Mouse (Mus musculus): ENCODE data around the gene Spem2. TPM values are rescaled to one million over a fixed set of nuclear protein-coding genes. Genes with fewer than 3 reads are reported as not detected.

Gene Spem2
- polyA plus RNA-seq, 1 experiment from 2014 or later = not detected

- no peak for TF ChIP-seq CTCF (IDR thresholded peaks at IDR 0.05; ENCODE audit: low read depth)
- WGBS = 87% methylated on average over 5 of the region's 5 CpGs
- Histone ChIP-seq H3K27ac (ENCODE audit: low read depth) (no peak overlapping the region), H3K9ac (no peak overlapping the region), H3K9me3 (ENCODE audit: low read depth, low read length) (no peaks in the 10 kb centered on the region), H3K27me3 (ENCODE audit: insufficient read depth, low read length) (no peaks in the 10 kb centered on the region), H3K4me3 (ENCODE audit: low read depth, low read length) (no peak overlapping the region), H3K36me3 (ENCODE audit: insufficient read depth) (no peaks in the 10 kb centered on the region), H3K4me1 (ENCODE audit: insufficient read depth) (no peaks in the 10 kb centered on the region), H3K4me2 (no peak overlapping the region)
- ATAC-seq (ENCODE audit: insufficient read depth) (no peak), DNase-seq (no peak)
These were observed 31.0 kb downstream of the Spem2 start for GRCm38 (mm10) chr11:69787306-69787705.

DNA sequence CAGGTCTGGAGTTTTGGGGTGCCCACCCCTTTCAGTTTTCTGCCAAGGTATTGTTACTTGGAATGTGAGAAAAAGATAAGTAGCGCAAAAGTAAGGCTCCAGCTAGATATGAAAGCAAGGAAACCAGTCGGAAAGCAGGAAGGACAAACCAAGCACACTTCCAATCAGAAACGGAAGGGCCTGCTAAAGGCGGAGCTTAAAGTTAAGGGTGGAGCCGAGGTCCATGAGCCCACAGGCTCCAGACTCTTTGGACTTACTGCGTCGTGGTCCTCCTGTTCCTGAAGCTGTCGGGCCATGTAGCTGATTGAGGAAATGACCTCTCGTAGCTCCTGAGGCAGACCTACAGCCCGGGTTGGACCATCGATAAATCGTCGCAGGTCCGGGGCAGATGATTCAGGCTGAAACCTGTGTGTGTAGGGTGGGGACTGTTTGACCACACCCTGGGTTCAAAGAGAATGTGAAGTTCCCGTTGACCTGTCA lies 33.4 kb downstream of the Spem2 start:
- no peak overlapping the region; the same call in 1 of the 2 replicates for H3K4me3 ChIP-seq (ENCODE audit: low read depth, low read length)
- no peaks in the 10 kb centered on the region for H3K9me3 ChIP-seq (ENCODE audit: low read depth, low read length)
- no peaks in the 10 kb centered on the region for H3K4me1 ChIP-seq (ENCODE audit: insufficient read depth)
- no peak overlapping the region for H3K27ac ChIP-seq (ENCODE audit: low read depth)
- H3K36me3 ChIP-seq (ENCODE audit: insufficient read depth) = no peaks in the 10 kb centered on the region
- TF ChIP-seq CTCF (IDR thresholded peaks at IDR 0.05; ENCODE audit: low read depth) = no peak
- no peaks in the 10 kb centered on the region for H3K27me3 ChIP-seq (ENCODE audit: insufficient read depth, low read length)
- DNase-seq (peak; percentile 68), ATAC-seq (ENCODE audit: insufficient read depth) (peak; percentile 60; the same call in 1 of the 2 replicates)
- H3K4me2 ChIP-seq = peak overlapping the region; percentile 48
- H3K9ac ChIP-seq = no peak overlapping the region
- 28% methylated on average over 15 of the region's 15 CpGs for WGBS

DNA sequence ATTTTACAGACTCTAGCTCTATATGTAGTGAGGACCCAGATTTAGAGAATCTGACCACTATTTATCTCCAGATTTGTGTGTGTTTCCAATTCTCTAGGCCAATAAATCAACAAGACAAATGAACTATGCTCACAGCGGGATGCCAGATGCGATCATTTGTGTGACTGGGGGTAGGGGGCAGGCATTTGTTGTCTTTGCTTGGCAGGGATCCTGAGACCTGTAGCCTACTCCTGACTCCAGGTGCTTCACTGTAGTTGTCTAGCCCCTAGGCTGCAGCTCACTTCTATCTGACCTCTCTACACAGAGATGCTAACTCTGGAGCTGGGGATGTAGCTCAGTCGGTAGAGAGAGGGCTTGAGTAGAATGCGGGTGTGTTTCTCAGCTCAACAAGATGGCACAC lies 36.4 kb downstream of the Spem2 start:
- no peak for ATAC-seq (ENCODE audit: insufficient read depth)
- H3K4me1 ChIP-seq (ENCODE audit: insufficient read depth) = no peaks in the 10 kb centered on the region
- H3K4me2 ChIP-seq = no peak overlapping the region
- no peak overlapping the region for H3K27ac ChIP-seq (ENCODE audit: low read depth)
- H3K27me3 ChIP-seq (ENCODE audit: insufficient read depth, low read length) = no peaks in the 10 kb centered on the region
- 23% methylated on average over 4 of the region's 4 CpGs for WGBS
- DNase-seq = no peak
- no peak for TF ChIP-seq CTCF (IDR thresholded peaks at IDR 0.05; ENCODE audit: low read depth)
- no peaks in the 10 kb centered on the region for H3K9me3 ChIP-seq (ENCODE audit: low read depth, low read length)
- no peak overlapping the region for H3K9ac ChIP-seq
- H3K36me3 ChIP-seq (ENCODE audit: insufficient read depth) = peaks cover 3% of the 10 kb centered on the region; the same call in 1 of the 2 replicates
- no peak overlapping the region for H3K4me3 ChIP-seq (ENCODE audit: low read depth, low read length)

DNA sequence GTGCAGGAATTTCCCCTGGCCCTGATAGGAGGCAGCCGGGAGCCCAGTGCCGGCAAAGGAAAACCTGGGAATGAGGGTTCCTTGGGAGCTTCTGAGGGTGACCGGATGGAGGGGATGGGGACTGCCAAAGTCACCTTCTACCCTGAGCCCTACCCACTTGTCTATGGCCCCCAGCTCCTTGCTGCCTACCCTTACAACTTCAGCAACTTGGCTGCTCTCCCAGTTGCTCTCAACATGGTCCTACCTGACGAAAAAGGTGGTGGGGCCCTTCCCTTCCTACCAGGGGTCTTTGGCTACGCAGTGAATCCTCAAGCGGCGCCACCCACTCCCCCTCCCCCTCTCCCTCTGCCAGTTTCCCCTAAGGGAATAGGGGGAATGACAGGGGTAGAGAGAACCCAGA lies 39.3 kb downstream of the Spem2 start:
- Histone ChIP-seq H3K4me2 (no peak overlapping the region), H3K9ac (no peak overlapping the region), H3K36me3 (ENCODE audit: insufficient read depth) (peaks cover 10% of the 10 kb centered on the region; the same call in 1 of the 2 replicates), H3K9me3 (ENCODE audit: low read depth, low read length) (no peaks in the 10 kb centered on the region), H3K27me3 (ENCODE audit: insufficient read depth, low read length) (no peaks in the 10 kb centered on the region), H3K4me1 (ENCODE audit: insufficient read depth) (no peaks in the 10 kb centered on the region), H3K27ac (ENCODE audit: low read depth) (no peak overlapping the region; the same call in 1 of the 2 replicates), H3K4me3 (ENCODE audit: low read depth, low read length) (no peak overlapping the region)
- no peak for DNase-seq
- 46% methylated on average over 7 of the region's 7 CpGs for WGBS
- no peak for ATAC-seq (ENCODE audit: insufficient read depth)
- TF ChIP-seq CTCF (IDR thresholded peaks at IDR 0.05; ENCODE audit: low read depth) = no peak

- Histone ChIP-seq H3K4me1 (ENCODE audit: insufficient read depth) (no peaks in the 10 kb centered on the region), H3K27ac (ENCODE audit: low read depth) (no peak overlapping the region), H3K4me3 (ENCODE audit: low read depth, low read length) (no peak overlapping the region), H3K9ac (no peak overlapping the region), H3K9me3 (ENCODE audit: low read depth, low read length) (no peaks in the 10 kb centered on the region), H3K4me2 (no peak overlapping the region), H3K36me3 (ENCODE audit: insufficient read depth) (peaks cover 10% of the 10 kb centered on the region; the same call in 1 of the 2 replicates), H3K27me3 (ENCODE audit: insufficient read depth, low read length) (no peaks in the 10 kb centered on the region)
- ATAC-seq (ENCODE audit: insufficient read depth) (no peak), DNase-seq (peak; percentile 34)
- WGBS = 65% methylated on average over 23 of the region's 23 CpGs
- no peak for TF ChIP-seq CTCF (IDR thresholded peaks at IDR 0.05; ENCODE audit: low read depth)
These were observed 39.8 kb downstream of the Spem2 start for GRCm38 (mm10) chr11:69778258-69778982.

- Histone ChIP-seq H3K27ac (ENCODE audit: low read depth) (no peak overlapping the region), H3K9ac (no peak overlapping the region)
- DNase-seq = no peak
These were observed 40.6 kb downstream of the Spem2 start for GRCm38 (mm10) chr11:69777504-69778257.

GRCm38 (mm10) chr11:69776488-69776887 lies 41.8 kb downstream of the Spem2 start:
- H3K9me3 ChIP-seq (ENCODE audit: low read depth, low read length) = no peaks in the 10 kb centered on the region
- TF ChIP-seq CTCF (IDR thresholded peaks at IDR 0.05; ENCODE audit: low read depth) = no peak
- no peak overlapping the region for H3K27ac ChIP-seq (ENCODE audit: low read depth)
- no peaks in the 10 kb centered on the region for H3K27me3 ChIP-seq (ENCODE audit: insufficient read depth, low read length)
- no peak for DNase-seq
- no peak overlapping the region for H3K4me2 ChIP-seq
- no peak for ATAC-seq (ENCODE audit: insufficient read depth)
- no peak overlapping the region for H3K9ac ChIP-seq
- no peaks in the 10 kb centered on the region for H3K4me1 ChIP-seq (ENCODE audit: insufficient read depth)
- 76% methylated on average over 20 of the region's 20 CpGs for WGBS
- no peak overlapping the region for H3K4me3 ChIP-seq (ENCODE audit: low read depth, low read length)
- H3K36me3 ChIP-seq (ENCODE audit: insufficient read depth) = peaks cover 10% of the 10 kb centered on the region; the same call in 1 of the 2 replicates

More at GRCm38 (mm10) chr11:69777504-69778257, 40.6 kb downstream of the Spem2 start:
- Histone ChIP-seq H3K4me3 (ENCODE audit: low read depth, low read length) (no peak overlapping the region), H3K4me2 (no peak overlapping the region), H3K27me3 (ENCODE audit: insufficient read depth, low read length) (no peaks in the 10 kb centered on the region), H3K36me3 (ENCODE audit: insufficient read depth) (peaks cover 10% of the 10 kb centered on the region; the same call in 1 of the 2 replicates), H3K9me3 (ENCODE audit: low read depth, low read length) (no peaks in the 10 kb centered on the region), H3K4me1 (ENCODE audit: insufficient read depth) (no peaks in the 10 kb centered on the region)
- no peak for TF ChIP-seq CTCF (IDR thresholded peaks at IDR 0.05; ENCODE audit: low read depth)
- 59% methylated on average over 26 of the region's 26 CpGs for WGBS
- no peak for ATAC-seq (ENCODE audit: insufficient read depth)
